ENCODE assay signal across 20 mouse cellular contexts in the genomic region with DNA sequence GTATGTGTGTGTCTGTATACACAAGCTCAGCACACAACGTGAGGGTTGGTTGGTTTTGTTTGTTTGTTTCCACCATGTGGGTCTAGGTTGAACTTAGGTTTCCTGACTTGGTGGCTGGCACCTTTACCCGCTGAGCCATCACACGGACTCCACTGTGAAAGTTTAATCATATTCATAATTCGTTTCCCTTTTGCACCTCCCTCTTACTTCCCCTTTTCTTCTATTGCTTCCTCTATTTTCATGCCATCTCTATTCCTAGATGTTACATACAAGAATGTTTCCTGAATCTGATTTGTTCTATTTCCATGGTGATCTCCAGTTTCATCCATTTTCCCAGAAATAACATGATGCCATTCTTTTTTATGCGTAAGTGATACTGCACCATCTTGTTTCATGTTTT. TPM values are rescaled to one million over a fixed set of nuclear protein-coding genes. Genes with fewer than 3 reads are reported as not detected.
DNase-seq lines count a peak whose midpoint lies in the region; ATAC-seq and TF ChIP-seq lines count a peak whose summit lies in the region.
"Had no signal": no experiment of that assay in that cellular context is flagged by ENCODE, and none has a peak within 500 bp of the region (broad histone marks: within the 10 kb centered on the region; RNA-seq: fewer than 3 reads in every experiment).

No protein-coding gene starts in this region.

- ATAC-seq in forebrain, postnatal 0 days: peak; percentile 28; the same call in 1 of the 2 replicates
- ATAC-seq in hematopoietic stem cell, adult 5-6 weeks (replicated peaks in 1 of 2; ENCODE audit: insufficient read depth in 1 of 2, low FRiP score in 2 of 2, low TSS enrichment in 1 of 2, low read depth in 1 of 2, poor library complexity in 2 of 2, severe bottlenecking in 2 of 2): peak; percentile 83 to 86
- no peak for ATAC-seq in stomach, postnatal 0 days (ENCODE audit: low FRiP score, low TSS enrichment)
- no peak for ATAC-seq in hindbrain, embryonic 14.5 days (ENCODE audit: low FRiP score)
- ATAC-seq: hindbrain, embryonic 16.5 days; inflammation-experienced regulatory T-cells, adult 6 months; intestine, postnatal 0 days had no signal

- H3K27me3 ChIP-seq in forebrain, postnatal 0 days (ENCODE audit: insufficient read depth, low read length): no peaks in the 10 kb centered on the region
- no peaks in the 10 kb centered on the region for H3K27me3 ChIP-seq in forebrain, embryonic 10.5 days (ENCODE audit: poor library complexity, severe bottlenecking)
- H3K27me3 ChIP-seq in MEL (ENCODE audit: control insufficient read depth in 1 of 2, insufficient read depth in 2 of 2, low read length in 2 of 2): no peaks in the 10 kb centered on the region
- no peaks in the 10 kb centered on the region for H3K27me3 ChIP-seq in stomach, postnatal 0 days (ENCODE audit: control insufficient read depth, insufficient read depth, low read length)
- H3K27me3 ChIP-seq in hindbrain, embryonic 14.5 days (ENCODE audit: control insufficient read depth, insufficient read depth, low read length): no peaks in the 10 kb centered on the region
- H3K27me3 ChIP-seq: embryonic facial prominence, embryonic 13.5 days; heart, embryonic 12.5 days had no signal

- TF ChIP-seq EP300 in MEL (IDR thresholded peaks at IDR 0.05; ENCODE audit: low read depth in 1 of 2, low read length in 2 of 2): no peak
- no peak for TF ChIP-seq EP300 in stomach, postnatal 0 days (optimal IDR thresholded peaks at IDR 0.05)

- no peak overlapping the region for H3K4me3 ChIP-seq in forebrain, postnatal 0 days (ENCODE audit: low read depth, low read length)
- no peak overlapping the region for H3K4me3 ChIP-seq in forebrain, embryonic 10.5 days
- H3K4me3 ChIP-seq in MEL (ENCODE audit: control insufficient read depth in 1 of 2, insufficient read depth in 1 of 2, low read depth in 2 of 2, low read length in 2 of 2): no peak overlapping the region
- no peak overlapping the region for H3K4me3 ChIP-seq in stomach, postnatal 0 days (ENCODE audit: low read depth, low read length)
- H3K4me3 ChIP-seq in hindbrain, embryonic 14.5 days (replicated peaks; ENCODE audit: low read length): no peak overlapping the region
- H3K4me3 ChIP-seq: embryonic facial prominence, embryonic 13.5 days; gastrocnemius, adult 2 months; heart, adult 2 months; heart, embryonic 12.5 days had no signal

- H3K4me2 ChIP-seq in forebrain, postnatal 0 days (ENCODE audit: low read depth): no peak overlapping the region
- H3K4me2 ChIP-seq in stomach, postnatal 0 days (replicated peaks; ENCODE audit: low read depth): no peak overlapping the region
- H3K4me2 ChIP-seq in hindbrain, embryonic 14.5 days (replicated peaks): no peak overlapping the region
- H3K4me2 ChIP-seq: embryonic facial prominence, embryonic 13.5 days; heart, embryonic 12.5 days had no signal

- no peaks in the 10 kb centered on the region for H3K9me3 ChIP-seq in forebrain, postnatal 0 days (ENCODE audit: low read length)
- no peaks in the 10 kb centered on the region for H3K9me3 ChIP-seq in forebrain, embryonic 10.5 days
- H3K9me3 ChIP-seq in MEL (replicated peaks; ENCODE audit: insufficient read depth, low read length): no peaks in the 10 kb centered on the region
- no peaks in the 10 kb centered on the region for H3K9me3 ChIP-seq in stomach, postnatal 0 days (ENCODE audit: control insufficient read depth, low read length)
- no peaks in the 10 kb centered on the region for H3K9me3 ChIP-seq in hindbrain, embryonic 14.5 days (ENCODE audit: control insufficient read depth, low read length)
- H3K9me3 ChIP-seq: embryonic facial prominence, embryonic 13.5 days; heart, embryonic 12.5 days had no signal

- no peak overlapping the region for H3K27ac ChIP-seq in forebrain, postnatal 0 days (ENCODE audit: low read depth, low read length)
- no peak overlapping the region for H3K27ac ChIP-seq in forebrain, embryonic 10.5 days
- no peak overlapping the region for H3K27ac ChIP-seq in MEL (ENCODE audit: control insufficient read depth, low read depth, low read length)
- no peak overlapping the region for H3K27ac ChIP-seq in stomach, postnatal 0 days (replicated peaks)
- H3K27ac ChIP-seq in hindbrain, embryonic 14.5 days: no peak overlapping the region
- H3K27ac ChIP-seq: embryonic facial prominence, embryonic 13.5 days; gastrocnemius, adult 2 months; heart, adult 2 months had no signal

- 0 out of 2 replicates have a peak, but pooled peaks cover 3% of the 10 kb centered on the region for H3K4me1 ChIP-seq in forebrain, postnatal 0 days (ENCODE audit: insufficient read depth)
- H3K4me1 ChIP-seq in forebrain, embryonic 10.5 days: peaks cover 10% of the 10 kb centered on the region
- no peaks in the 10 kb centered on the region for H3K4me1 ChIP-seq in MEL (ENCODE audit: control insufficient read depth in 1 of 2, insufficient read depth in 2 of 2, low read length in 2 of 2)
- peaks cover 3% of the 10 kb centered on the region for H3K4me1 ChIP-seq in stomach, postnatal 0 days (replicated peaks; ENCODE audit: control insufficient read depth, insufficient read depth)
- no peaks in the 10 kb centered on the region for H3K4me1 ChIP-seq in hindbrain, embryonic 14.5 days (replicated peaks; ENCODE audit: control insufficient read depth, insufficient read depth, low read length)

- 75% methylated on average over 5 of the region's 5 CpGs for WGBS in forebrain, postnatal 0 days
- 93% methylated on average over 5 of the region's 5 CpGs for WGBS in forebrain, embryonic 10.5 days
- WGBS in stomach, postnatal 0 days: 83% methylated on average over 5 of the region's 5 CpGs
- WGBS in hindbrain, embryonic 14.5 days: 95% methylated on average over 5 of the region's 5 CpGs

- no peak for DNase-seq in forebrain, postnatal 0 days
- DNase-seq in forebrain, embryonic 10.5 days (ENCODE audit: extremely low spot score, low spot score): no peak
- peak; percentile 24 for DNase-seq in MEL (ENCODE audit: low read depth, low spot score)
- DNase-seq in stomach, postnatal 0 days (ENCODE audit: low spot score): peak; percentile 5
- DNase-seq in hindbrain, embryonic 14.5 days (ENCODE audit: low spot score): no peak
- no peak for DNase-seq in heart, adult 9 months (ENCODE audit: low spot score in 2 of 2)
- DNase-seq: adrenal gland, postnatal 10 days; cerebellum, adult 11 months; cerebellum, adult 8-10 months; cerebellum, postnatal 14 days; gastrocnemius, adult 2 months; gastrocnemius, postnatal 25 days; heart, adult 2 months; kidney, adult 8-10 months had no signal

- no peak for TF ChIP-seq RAD21 in MEL (IDR thresholded peaks at IDR 0.05; ENCODE audit: low read depth, low read length)

- no peak for TF ChIP-seq POLR2A in MEL (IDR thresholded peaks at IDR 0.05; ENCODE audit: control insufficient read depth in 1 of 2, insufficient read depth in 1 of 2, low read depth in 1 of 2, low read length in 2 of 2, poor library complexity in 1 of 2)

- no peak for TF ChIP-seq CTCF in forebrain, postnatal 0 days (IDR thresholded peaks at IDR 0.05; ENCODE audit: low read depth)
- no peak for TF ChIP-seq CTCF in MEL (IDR thresholded peaks at IDR 0.05 in 2 of 3, conservative IDR thresholded peaks at IDR 0.05 in 1 of 3; ENCODE audit: control insufficient read depth in 1 of 3, insufficient read depth in 1 of 3, low read depth in 2 of 3, low read length in 3 of 3, poor library complexity in 1 of 3, severe bottlenecking in 1 of 3)
- TF ChIP-seq CTCF in stomach, postnatal 0 days (IDR thresholded peaks at IDR 0.05; ENCODE audit: low read depth): no peak

- H3K79me2 ChIP-seq in MEL (ENCODE audit: control insufficient read depth, insufficient read depth, low read length, poor library complexity): no peaks in the 10 kb centered on the region

- H3K36me3 ChIP-seq in forebrain, postnatal 0 days (ENCODE audit: insufficient read depth): no peaks in the 10 kb centered on the region
- H3K36me3 ChIP-seq in forebrain, embryonic 10.5 days (replicated peaks): no peaks in the 10 kb centered on the region
- no peaks in the 10 kb centered on the region for H3K36me3 ChIP-seq in MEL (ENCODE audit: control insufficient read depth in 1 of 2, insufficient read depth in 2 of 2, low read length in 2 of 2)
- no peaks in the 10 kb centered on the region for H3K36me3 ChIP-seq in stomach, postnatal 0 days (ENCODE audit: control insufficient read depth, insufficient read depth, low read length)
- no peaks in the 10 kb centered on the region for H3K36me3 ChIP-seq in hindbrain, embryonic 14.5 days (replicated peaks; ENCODE audit: control insufficient read depth, insufficient read depth)
- H3K36me3 ChIP-seq: embryonic facial prominence, embryonic 13.5 days; heart, embryonic 12.5 days had no signal

- H3K9ac ChIP-seq in forebrain, postnatal 0 days: no peak overlapping the region
- H3K9ac ChIP-seq in MEL (ENCODE audit: control insufficient read depth, low read depth, low read length, poor library complexity, severe bottlenecking): no peak overlapping the region
- no peak overlapping the region for H3K9ac ChIP-seq in stomach, postnatal 0 days (ENCODE audit: low read length)
- no peak overlapping the region for H3K9ac ChIP-seq in hindbrain, embryonic 14.5 days
- H3K9ac ChIP-seq: embryonic facial prominence, embryonic 13.5 days; heart, embryonic 12.5 days had no signal

TF ChIP-seq in MEL, 35 proteins besides CTCF, POLR2A, EP300 and RAD21:
- TF ChIP-seq GATA1 (IDR thresholded peaks at IDR 0.05; ENCODE audit: low read depth, low read length) (no peak), GABPA (IDR thresholded peaks at IDR 0.05; ENCODE audit: low read depth, low read length) (no peak), USF1 (IDR thresholded peaks at IDR 0.05; ENCODE audit: low read depth, low read length) (no peak), MEF2A (IDR thresholded peaks at IDR 0.05; ENCODE audit: extremely low read depth, insufficient replicate concordance, low read depth, low read length, poor library complexity, severe bottlenecking) (no peak), ELF1 (IDR thresholded peaks at IDR 0.05; ENCODE audit: low read depth, low read length) (no peak), SIN3A (IDR thresholded peaks at IDR 0.05; ENCODE audit: low read length) (no peak), MAFK (IDR thresholded peaks at IDR 0.05; ENCODE audit: borderline replicate concordance, low read depth, low read length) (no peak)

RNA-seq across cellular contexts. Expression of a gene that starts 46.2 kb away (rescaled TPM):
- 12.2 and 19.2 TPM in 2 replicates for total RNA-seq in forebrain, postnatal 0 days (2014; rRNA removed)
- polyA plus RNA-seq in forebrain, postnatal 0 days (2015; fragmentation: Nextera tagmentation; extraction: Ambion mirVana): 14.1 and 17.2 TPM in 2 replicates
- 3.9 and 5.5 TPM in 2 replicates for polyA plus RNA-seq in forebrain, embryonic 10.5 days (2016; fragmentation: Nextera tagmentation; extraction: Ambion mirVana)
- not detected in 2 replicates for total RNA-seq in MEL (2012; rRNA removed)
- polyA plus RNA-seq in MEL (2012; ENCODE audit: insufficient read depth in 1 of 2, insufficient read length in 2 of 2, low read depth in 1 of 2, low replicate concordance in 2 of 2, missing spikeins in 1 of 2): not detected
- total RNA-seq in hematopoietic stem cell, adult 5-6 weeks (2017): 1.0 TPM in 1 of 2 replicates, not detected in the other
- polyA plus RNA-seq in stomach, postnatal 0 days (2015; fragmentation: Nextera tagmentation; extraction: Ambion mirVana): 15.9 and 18.8 TPM in 2 replicates
- polyA plus RNA-seq in hindbrain, embryonic 14.5 days (2014; fragmentation: Nextera tagmentation; extraction: Ambion mirVana): 10.7 and 14.6 TPM in 2 replicates
- polyA plus RNA-seq: inflammation-experienced regulatory T-cells, adult 6 months had no signal

Comparison
In these comparisons a context has a peak if more than half of its experiments do, and no peak if none do; other contexts are left out.
1. ATAC-seq: peak in forebrain, postnatal 0 days (single experiment) and hematopoietic stem cell, adult 5-6 weeks (2 of 2); none in stomach, postnatal 0 days (single experiment) and hindbrain, embryonic 14.5 days (single experiment).
2. DNase-seq: peak in MEL (single experiment) and stomach, postnatal 0 days (single experiment); none in forebrain, postnatal 0 days (single experiment), forebrain, embryonic 10.5 days (single experiment), hindbrain, embryonic 14.5 days (single experiment) and heart, adult 9 months (0 of 2).